Mouse (Mus musculus): ENCODE results near the gene Jmjd1c.

The Jmjd1c gene

GRCm38 (mm10) chr10:67071884-67072283, 24.0 kb upstream of the Jmjd1c start:
- in situ Hi-C loops (cut with MseI, MboI) = no loop called here

GRCm38 (mm10) chr10:67072600-67072999, 23.3 kb upstream of the Jmjd1c start:
- in situ Hi-C loops (cut with MseI, MboI) = no loop called here

- in situ Hi-C loops (cut with MseI, MboI) = no loop called here
Observed at GRCm38 (mm10) chr10:67073577-67073976, 22.3 kb upstream of the Jmjd1c start.

GRCm38 (mm10) chr10:67075931-67076878, 19.7 kb upstream of the Jmjd1c start:
- in situ Hi-C loops (cut with MseI, MboI) = no loop called here

- in situ Hi-C loops (cut with MseI, MboI) = no loop called here
Observed at GRCm38 (mm10) chr10:67079030-67079429, 16.9 kb upstream of the Jmjd1c start.

- in situ Hi-C loops (cut with MseI, MboI) = no loop called here
Observed at GRCm38 (mm10) chr10:67081206-67082007, 14.5 kb upstream of the Jmjd1c start.

GRCm38 (mm10) chr10:67082531-67082930, 13.4 kb upstream of the Jmjd1c start:
- in situ Hi-C loops (cut with MseI, MboI) = no loop called here

- in situ Hi-C loops (cut with MseI, MboI) = no loop called here
Observed at GRCm38 (mm10) chr10:67083446-67084166, 12.3 kb upstream of the Jmjd1c start.

- in situ Hi-C loops (cut with MseI, MboI) = no loop called here
Observed at GRCm38 (mm10) chr10:67085124-67085523, 10.8 kb upstream of the Jmjd1c start.

GRCm38 (mm10) chr10:67085916-67086315, 10.0 kb upstream of the Jmjd1c start:
- in situ Hi-C loops (cut with MseI, MboI) = no loop called here

- in situ Hi-C loops (cut with MseI, MboI) = no loop called here
Observed at GRCm38 (mm10) chr10:67087447-67088226, 8.3 kb upstream of the Jmjd1c start.

GRCm38 (mm10) chr10:67090611-67091010, 5.3 kb upstream of the Jmjd1c start:
- in situ Hi-C loops (cut with MseI, MboI) = loop anchor here in 1 of 2 experiments (10.0 kb wide), 1 partner anchor 176 kb away; no protein-coding TSS in a partner anchor

- in situ Hi-C loops (cut with MseI, MboI) = loop anchor here in 1 of 2 experiments (10.0 kb wide), 1 partner anchor 180 kb away; no protein-coding TSS in a partner anchor
Observed at GRCm38 (mm10) chr10:67094922-67095321, 1.0 kb upstream of the Jmjd1c start.

GRCm38 (mm10) chr10:67096621-67097436, 904 bp downstream of the Jmjd1c start, which contains the start of gene Reep3:
Gene Reep3, minus strand, starts transcription at chr10:67096945.
- in situ Hi-C loops (cut with MseI, MboI) = loop anchor here in 1 of 2 experiments (10.0 kb wide), 1 partner anchor 182 kb away; no protein-coding TSS in a partner anchor

- in situ Hi-C loops (cut with MseI, MboI) = loop anchor here in 1 of 2 experiments (10.0 kb wide), 1 partner anchor 183 kb away; no protein-coding TSS in a partner anchor
Observed at GRCm38 (mm10) chr10:67097437-67098150, 1.7 kb downstream of the Jmjd1c start.

GRCm38 (mm10) chr10:67098408-67099050, 2.6 kb downstream of the Jmjd1c start:
- in situ Hi-C loops (cut with MseI, MboI) = loop anchor here in 1 of 2 experiments (10.0 kb wide), 1 partner anchor 184 kb away; no protein-coding TSS in a partner anchor

GRCm38 (mm10) chr10:67099183-67099929, 3.4 kb downstream of the Jmjd1c start:
- in situ Hi-C loops (cut with MseI, MboI) = loop anchor here in 1 of 2 experiments (10.0 kb wide), 1 partner anchor 185 kb away; no protein-coding TSS in a partner anchor
